In genomic region chr6:140147711-140148110, GRCm38 (mm10) we compare ENCODE assay signal across 8 mouse cellular contexts.
DNase-seq lines count a peak whose midpoint lies in the region; ATAC-seq lines count a peak whose summit lies in the region.

No protein-coding gene starts in this region.

- no peak overlapping the region for H3K4me3 ChIP-seq in forebrain, embryonic 15.5 days
- no peak overlapping the region for H3K4me3 ChIP-seq in forebrain, embryonic 14.5 days (ENCODE audit: low read depth, low read length)
- no peak overlapping the region for H3K4me3 ChIP-seq in kidney, embryonic 14.5 days (ENCODE audit: low read length)
- no peak overlapping the region for H3K4me3 ChIP-seq in midbrain, embryonic 11.5 days (ENCODE audit: low read depth, low read length)

- no peak overlapping the region for H3K27ac ChIP-seq in forebrain, embryonic 15.5 days (replicated peaks)
- no peak overlapping the region for H3K27ac ChIP-seq in forebrain, embryonic 14.5 days (ENCODE audit: low read depth, low read length)
- H3K27ac ChIP-seq in kidney, embryonic 14.5 days (ENCODE audit: low read depth, low read length) = no peak overlapping the region
- no peak overlapping the region for H3K27ac ChIP-seq in midbrain, embryonic 11.5 days (ENCODE audit: low read depth, low read length)

- no peaks in the 10 kb centered on the region for H3K36me3 ChIP-seq in forebrain, embryonic 15.5 days
- no peaks in the 10 kb centered on the region for H3K36me3 ChIP-seq in forebrain, embryonic 14.5 days (ENCODE audit: control insufficient read depth, insufficient read depth, low read length)
- no peaks in the 10 kb centered on the region for H3K36me3 ChIP-seq in kidney, embryonic 14.5 days (ENCODE audit: control insufficient read depth, insufficient read depth, low read length)
- H3K36me3 ChIP-seq in midbrain, embryonic 11.5 days (ENCODE audit: control insufficient read depth, insufficient read depth, low read length) = no peaks in the 10 kb centered on the region

- H3K4me2 ChIP-seq in forebrain, embryonic 15.5 days (replicated peaks) = no peak overlapping the region
- H3K4me2 ChIP-seq in forebrain, embryonic 14.5 days (ENCODE audit: low read length) = no peak overlapping the region
- H3K4me2 ChIP-seq in kidney, embryonic 14.5 days (replicated peaks; ENCODE audit: low read depth, low read length) = no peak overlapping the region
- H3K4me2 ChIP-seq in midbrain, embryonic 11.5 days = no peak overlapping the region

- no peak overlapping the region for H3K9ac ChIP-seq in forebrain, embryonic 15.5 days (replicated peaks)
- H3K9ac ChIP-seq in forebrain, embryonic 14.5 days (ENCODE audit: low read length) = no peak overlapping the region
- H3K9ac ChIP-seq in kidney, embryonic 14.5 days (ENCODE audit: low read depth, low read length) = no peak overlapping the region
- H3K9ac ChIP-seq in midbrain, embryonic 11.5 days (ENCODE audit: low read length) = no peak overlapping the region

- no peaks in the 10 kb centered on the region for H3K27me3 ChIP-seq in forebrain, embryonic 15.5 days
- no peaks in the 10 kb centered on the region for H3K27me3 ChIP-seq in forebrain, embryonic 14.5 days (replicated peaks; ENCODE audit: control insufficient read depth, insufficient read depth, low read length)
- H3K27me3 ChIP-seq in kidney, embryonic 14.5 days (ENCODE audit: control insufficient read depth, insufficient read depth, low read length) = no peaks in the 10 kb centered on the region
- no peaks in the 10 kb centered on the region for H3K27me3 ChIP-seq in midbrain, embryonic 11.5 days (ENCODE audit: control insufficient read depth, insufficient read depth, low read length)

- no peaks in the 10 kb centered on the region for H3K9me3 ChIP-seq in forebrain, embryonic 15.5 days
- H3K9me3 ChIP-seq in forebrain, embryonic 14.5 days (replicated peaks; ENCODE audit: control insufficient read depth, low read length) = no peaks in the 10 kb centered on the region
- H3K9me3 ChIP-seq in kidney, embryonic 14.5 days (ENCODE audit: control insufficient read depth, low read length) = no peaks in the 10 kb centered on the region
- no peaks in the 10 kb centered on the region for H3K9me3 ChIP-seq in midbrain, embryonic 11.5 days (ENCODE audit: control insufficient read depth, low read length)

- no peak for DNase-seq in forebrain, embryonic 14.5 days (ENCODE audit: low spot score)
- DNase-seq in adrenal gland, adult 8-10 months = peak; percentile 50
- DNase-seq in gastrocnemius, adult 8-10 months (ENCODE audit: low spot score in 2 of 2) = peak; percentile 21 to 34
- no peak for DNase-seq in left cerebral cortex, postnatal 14 days (ENCODE audit: low spot score in 2 of 2)
- no peak for DNase-seq in frontal cortex, adult 2 months (ENCODE audit: extremely low spot score in 1 of 2, low spot score in 1 of 2)
- no peak for DNase-seq in midbrain, embryonic 11.5 days (ENCODE audit: low spot score, missing footprints)

- H3K4me1 ChIP-seq in forebrain, embryonic 15.5 days = peaks cover 9% of the 10 kb centered on the region; the same call in 1 of the 2 replicates
- H3K4me1 ChIP-seq in forebrain, embryonic 14.5 days (ENCODE audit: control insufficient read depth, insufficient read depth, low read length) = no peaks in the 10 kb centered on the region
- H3K4me1 ChIP-seq in kidney, embryonic 14.5 days (ENCODE audit: control insufficient read depth, insufficient read depth, low read length) = 0 out of 2 replicates have a peak, but pooled peaks cover 5% of the 10 kb centered on the region
- H3K4me1 ChIP-seq in midbrain, embryonic 11.5 days (ENCODE audit: control insufficient read depth, insufficient read depth, low read length) = no peaks in the 10 kb centered on the region; the same call in 1 of the 2 replicates

- intact Hi-C loops in left cerebral cortex, postnatal 14 days (cut with DNase I) = no loop called here

- peak; percentile 10; the same call in 1 of the 2 replicates for ATAC-seq in forebrain, embryonic 15.5 days (replicated peaks)
- ATAC-seq in forebrain, embryonic 14.5 days = no peak
- ATAC-seq in kidney, embryonic 14.5 days (ENCODE audit: low FRiP score, low TSS enrichment) = peak; percentile 59; the same call in 1 of the 2 replicates
- no peak for ATAC-seq in midbrain, embryonic 11.5 days (ENCODE audit: low FRiP score)

- WGBS in forebrain, embryonic 15.5 days = 73% methylated on average over 6 of the region's 6 CpGs
- WGBS in forebrain, embryonic 14.5 days = 88% methylated on average over 6 of the region's 6 CpGs
- WGBS in kidney, embryonic 14.5 days = 31% methylated on average over 6 of the region's 6 CpGs
- WGBS in midbrain, embryonic 11.5 days = 66% methylated on average over 6 of the region's 6 CpGs

Comparison
In these comparisons a context has a peak if more than half of its experiments do, and no peak if none do; other contexts are left out.
1. ATAC-seq: peak in forebrain, embryonic 15.5 days (single experiment) and kidney, embryonic 14.5 days (single experiment); none in forebrain, embryonic 14.5 days (single experiment) and midbrain, embryonic 11.5 days (single experiment).
2. DNase-seq: peak in adrenal gland, adult 8-10 months (single experiment) and gastrocnemius, adult 8-10 months (2 of 2); none in forebrain, embryonic 14.5 days (single experiment), left cerebral cortex, postnatal 14 days (0 of 2), frontal cortex, adult 2 months (0 of 2) and midbrain, embryonic 11.5 days (single experiment).